Mouse (Mus musculus): ENCODE data around the gene Sardh.

- TF ChIP-seq POLR2A (IDR thresholded peaks at IDR 0.05; ENCODE audit: insufficient read depth, low read length) (no peak), CTCF (IDR thresholded peaks at IDR 0.05; ENCODE audit: low read depth, low read length) (no peak)
These were observed 33.6 kb upstream of the Sardh start for GRCm38 (mm10) chr2:27281771-27282170.
